Mouse (Mus musculus) midbrain, embryonic 15.5 days (tissue): ENCODE measurements at regions not wholly inside any gene's neighbourhood (a gene's known extent, or its start where the extent isn't known, plus 50 kb on each side); places are given as distances from the start of the nearest gene placed in this dataset.

Experiments
- ATAC-seq: fragments of 200-750 bp; cut with Nextera tagmentation; replicated peaks from 2 replicates; pipeline ENCODE4 v1.8.0; 2017; ENCODE audit warnings: moderate TSS enrichment
- H3K27ac ChIP-seq: fragments of 300-500 bp; sonication (generic); 2 replicates; pipeline ENCODE4 v1.5.1; 2015; ENCODE audit warnings: mild to moderate bottlenecking, inconsistent platforms
- H3K27me3 ChIP-seq: fragments of 300-500 bp; sonication (generic); replicated peaks from 2 replicates; pipeline ENCODE4 v1.6.1; 2015; ENCODE audit warnings: inconsistent platforms
- H3K36me3 ChIP-seq: fragments of 300-500 bp; sonication (generic); replicated peaks from 2 replicates; pipeline ENCODE4 v1.6.1; 2015; ENCODE audit warnings: inconsistent platforms
- H3K4me1 ChIP-seq: fragments of 300-500 bp; sonication (generic); 2 replicates; pipeline ENCODE4 v1.6.1; 2015; ENCODE audit warnings: inconsistent platforms
- H3K4me2 ChIP-seq: fragments of 300-500 bp; sonication (generic); 2 replicates; pipeline ENCODE4 v1.6.1; 2015; ENCODE audit warnings: inconsistent platforms, mild to moderate bottlenecking, moderate library complexity
- H3K4me3 ChIP-seq: fragments of 300-500 bp; sonication (generic); 2 replicates; pipeline ENCODE4 v1.5.1; 2015; ENCODE audit warnings: mild to moderate bottlenecking, inconsistent platforms
- H3K9ac ChIP-seq: fragments of 300-500 bp; sonication (generic); 2 replicates; pipeline ENCODE4 v1.6.1; 2015; ENCODE audit warnings: mild to moderate bottlenecking, inconsistent platforms
- H3K9me3 ChIP-seq: fragments of 300-500 bp; sonication (generic); 2 replicates; pipeline ENCODE4 v1.6.1; 2016; ENCODE audit warnings: inconsistent platforms
- WGBS: fragments of 180-500 bp; shearing (Covaris S2); methylation state at CpG from one replicate; pipeline ENCODE4 v1.1.7; 2015; ENCODE audit warnings: mixed read lengths; 5-methylcytosine and 5-hydroxymethylcytosine counted together

- no peaks in the 10 kb centered on the region for H3K4me1 ChIP-seq
- ATAC-seq, result peak; percentile 76
- H3K4me3 ChIP-seq, result no peak overlapping the region
- H3K36me3 ChIP-seq, result no peaks in the 10 kb centered on the region
- H3K27ac ChIP-seq, result no peak overlapping the region
- H3K4me2 ChIP-seq, result no peak overlapping the region
- no peak overlapping the region for H3K9ac ChIP-seq
- H3K27me3 ChIP-seq, result no peaks in the 10 kb centered on the region
- H3K9me3 ChIP-seq, result no peaks in the 10 kb centered on the region
- WGBS, result 33% methylated on average over 3 of the region's 3 CpGs
Observed at GRCm38 (mm10) chr10:113161486-113161885, 232.7 kb upstream of the Atxn7l3b start.

- 0 out of 2 replicates have a peak, but pooled peaks have one; percentile 52 for ATAC-seq
Observed at GRCm38 (mm10) chr10:113160055-113160454, 231.3 kb upstream of the Atxn7l3b start.

GRCm38 (mm10) chr10:113158988-113159387 is 230.2 kb upstream of the Atxn7l3b start:
- no peak for ATAC-seq
- no peak overlapping the region for H3K4me2 ChIP-seq
- no peak overlapping the region for H3K9ac ChIP-seq
- no peak overlapping the region for H3K4me3 ChIP-seq
- H3K27me3 ChIP-seq, result no peaks in the 10 kb centered on the region
- 86% methylated on average over 6 of the region's 6 CpGs for WGBS
- H3K27ac ChIP-seq, result no peak overlapping the region
- no peaks in the 10 kb centered on the region for H3K9me3 ChIP-seq
- H3K36me3 ChIP-seq, result no peaks in the 10 kb centered on the region
- no peaks in the 10 kb centered on the region for H3K4me1 ChIP-seq

More at GRCm38 (mm10) chr10:113160055-113160454, 231.3 kb upstream of the Atxn7l3b start:
- H3K36me3 ChIP-seq, result no peaks in the 10 kb centered on the region
- no peak overlapping the region for H3K27ac ChIP-seq
- WGBS, result 43% methylated on average over 5 of the region's 5 CpGs
- no peaks in the 10 kb centered on the region for H3K4me1 ChIP-seq
- H3K4me3 ChIP-seq, result no peak overlapping the region
- no peak overlapping the region for H3K4me2 ChIP-seq
- H3K9me3 ChIP-seq, result no peaks in the 10 kb centered on the region
- no peak overlapping the region for H3K9ac ChIP-seq
- H3K27me3 ChIP-seq, result no peaks in the 10 kb centered on the region

GRCm38 (mm10) chr10:113141606-113142005 is 212.8 kb upstream of the Atxn7l3b start:
- WGBS, result 82% methylated on average over 2 of the region's 2 CpGs
- Histone ChIP-seq H3K9me3 (no peaks in the 10 kb centered on the region), H3K36me3 (no peaks in the 10 kb centered on the region), H3K4me2 (no peak overlapping the region), H3K9ac (no peak overlapping the region), H3K4me1 (no peaks in the 10 kb centered on the region), H3K4me3 (no peak overlapping the region), H3K27me3 (no peaks in the 10 kb centered on the region), H3K27ac (no peak overlapping the region)
- no peak for ATAC-seq

GRCm38 (mm10) chr10:113114999-113115398 is 186.2 kb upstream of the Atxn7l3b start:
- Histone ChIP-seq H3K4me2 (no peak overlapping the region), H3K9me3 (no peaks in the 10 kb centered on the region), H3K4me1 (no peaks in the 10 kb centered on the region), H3K9ac (no peak overlapping the region), H3K4me3 (no peak overlapping the region), H3K27ac (no peak overlapping the region), H3K36me3 (no peaks in the 10 kb centered on the region), H3K27me3 (no peaks in the 10 kb centered on the region)
- ATAC-seq, result no peak
- WGBS, result 86% methylated on average over 1 of the region's 1 CpGs

GRCm38 (mm10) chr10:113105771-113106430 is 177.1 kb upstream of the Atxn7l3b start:
- ATAC-seq, result no peak
- Histone ChIP-seq H3K9ac (no peak overlapping the region), H3K9me3 (no peaks in the 10 kb centered on the region), H3K4me3 (no peak overlapping the region), H3K27me3 (no peaks in the 10 kb centered on the region), H3K4me2 (no peak overlapping the region), H3K4me1 (no peaks in the 10 kb centered on the region), H3K27ac (no peak overlapping the region), H3K36me3 (no peaks in the 10 kb centered on the region)
- WGBS, result 43% methylated on average over 1 of the region's 1 CpGs

GRCm38 (mm10) chr10:113105301-113105700 is 176.5 kb upstream of the Atxn7l3b start:
- no peak for ATAC-seq
- Histone ChIP-seq H3K4me3 (no peak overlapping the region), H3K9ac (no peak overlapping the region), H3K27me3 (no peaks in the 10 kb centered on the region), H3K4me2 (no peak overlapping the region), H3K9me3 (no peaks in the 10 kb centered on the region), H3K27ac (no peak overlapping the region), H3K4me1 (no peaks in the 10 kb centered on the region), H3K36me3 (no peaks in the 10 kb centered on the region)
- WGBS, result 94% methylated on average over 2 of the region's 2 CpGs
